Mouse (Mus musculus) adipose tissue, adult 10 weeks (tissue): ENCODE data around the gene Ascl2. TPM values are rescaled to one million over a fixed set of nuclear protein-coding genes. Genes with fewer than 3 reads are reported as not detected.

Experiments
- polyA plus RNA-seq: library from polyadenylated mRNA; stranded (reverse); fragments of 350-450 nt; fragmentation: Illumina TruSeq; extraction: RNeasy Lipid Tissue Mini Kit (QIAGEN cat#74804); gene quantifications from one replicate; pipeline ENCODE4 v1.2.3, GENCODE M21; 2014; ENCODE audit warnings: low read depth, low replicate concordance

The Ascl2 gene
- 1.1 TPM for polyA plus RNA-seq

GRCm38 (mm10) chr7:142968809-142969511 lies at the start of gene Ascl2:
TSS of gene Ascl2 (minus strand) at chr7:142969264.

GRCm38 (mm10) chr7:143004727-143005343 lies 35.8 kb upstream of the Ascl2 start, which contains the start of gene Tspan32:
TSS of gene Tspan32 (plus strand) at chr7:143005046.

GRCm38 (mm10) chr7:142931028-142931427 lies 38.0 kb downstream of the Ascl2 start, which contains the start of gene Th:
TSS of gene Th (minus strand) at chr7:142931128.

Other genes with a start within 250 kb of the Ascl2 start
- not detected for gene Ins2, start 225.9 kb downstream of the Ascl2 start, polyA plus RNA-seq
- gene Th, start 38.1 kb downstream of the Ascl2 start, polyA plus RNA-seq, result 0.42 TPM
- gene Tspan32, start 35.8 kb upstream of the Ascl2 start, polyA plus RNA-seq, result 3.1 TPM
- gene Cd81, start 83.5 kb upstream of the Ascl2 start, polyA plus RNA-seq, result 503 TPM
- 32.0 TPM for gene Tssc4, start 100.0 kb upstream of the Ascl2 start, polyA plus RNA-seq
- 0.21 TPM for gene Trpm5, start 125.4 kb upstream of the Ascl2 start, polyA plus RNA-seq
- gene Kcnq1, start 137.1 kb upstream of the Ascl2 start, polyA plus RNA-seq, result 19.1 TPM